Mouse (Mus musculus) myocyte (in vitro differentiated cells): ENCODE results near the gene Ndufs4. TPM values are rescaled to one million over a fixed set of nuclear protein-coding genes. Genes with fewer than 3 reads are reported as not detected.

Source experiments
- H3K27me3 ChIP-seq: one replicate; pipeline ENCODE4 v1.6.1; 2011; ENCODE audit not compliant: control insufficient read depth, insufficient read depth, insufficient read length
- H3K36me3 ChIP-seq: one replicate; pipeline ENCODE4 v1.6.1; 2011; ENCODE audit not compliant: control insufficient read depth, insufficient read depth
- H3K4me2 ChIP-seq: one replicate; pipeline ENCODE4 v1.6.1; 2011; ENCODE audit warnings: low read depth, control low read depth
- H3K4me3 ChIP-seq: one replicate; pipeline ENCODE4 v1.5.1; 2011; ENCODE audit warnings: mild to moderate bottlenecking, control low read depth, moderate library complexity
- H3K79me2 ChIP-seq: one replicate; pipeline ENCODE4 v1.6.1; 2011; ENCODE audit not compliant: control insufficient read depth, insufficient read depth
- H3ac ChIP-seq: one replicate; pipeline ENCODE4 v1.6.1; 2011; ENCODE audit not compliant: control insufficient read depth, insufficient read length
- CEBPB ChIP-seq: IDR thresholded peaks from 2 replicates; pipeline ENCODE4 v1.6.1; 2011; ENCODE audit warnings: mild to moderate bottlenecking, moderate library complexity; ENCODE audit not compliant: poor library complexity, insufficient read depth, severe bottlenecking
- E2F4 ChIP-seq: IDR thresholded peaks from one replicate; pipeline ENCODE4 v1.6.1; 2011; ENCODE audit warnings: mild to moderate bottlenecking, control low read depth, moderate library complexity; ENCODE audit not compliant: insufficient read depth
- MAX ChIP-seq: IDR thresholded peaks from one replicate; pipeline ENCODE4 v1.6.1; 2011; ENCODE audit warnings: low read depth, mild to moderate bottlenecking, control low read depth
- MYOD1 ChIP-seq, 3 experiments: IDR thresholded peaks; one replicate each; pipeline ENCODE4 v1.6.1; 2011; ENCODE audit warnings: control low read depth in 2 of 3, low read depth in 2 of 3, mild to moderate bottlenecking in 2 of 3, moderate library complexity in 1 of 3; ENCODE audit not compliant: insufficient read length in 2 of 3, control insufficient read depth in 1 of 3
- MYOG ChIP-seq, 3 experiments: IDR thresholded peaks; one replicate each; pipeline ENCODE4 v1.6.1; 2011; ENCODE audit warnings: control low read depth in 2 of 3, low read depth in 2 of 3, mild to moderate bottlenecking in 2 of 3; ENCODE audit not compliant: insufficient read length in 2 of 3, control insufficient read depth in 1 of 3, insufficient read depth in 1 of 3
- POLR2A ChIP-seq: IDR thresholded peaks from one replicate; pipeline ENCODE4 v1.6.1; 2011; ENCODE audit warnings: low read depth, mild to moderate bottlenecking, control low read depth, moderate library complexity; ENCODE audit not compliant: insufficient read length
- POLR2AphosphoS2 ChIP-seq: IDR thresholded peaks from one replicate; pipeline ENCODE4 v1.6.1; 2011; ENCODE audit warnings: low read depth, control low read depth; ENCODE audit not compliant: insufficient read length
- REST ChIP-seq: IDR thresholded peaks from one replicate; pipeline ENCODE4 v1.6.1; 2011; ENCODE audit warnings: mild to moderate bottlenecking, control low read depth, moderate library complexity; ENCODE audit not compliant: insufficient read depth, insufficient read length
- SRF ChIP-seq: IDR thresholded peaks from one replicate; pipeline ENCODE4 v1.6.1; 2011; ENCODE audit warnings: low read depth; ENCODE audit not compliant: control insufficient read depth, insufficient read length
- TCF12 ChIP-seq: IDR thresholded peaks from one replicate; pipeline ENCODE4 v1.6.1; 2011; ENCODE audit warnings: mild to moderate bottlenecking, control low read depth; ENCODE audit not compliant: poor library complexity, insufficient read depth, severe bottlenecking
- TCF3 ChIP-seq: IDR thresholded peaks from one replicate; pipeline ENCODE4 v1.6.1; 2011; ENCODE audit warnings: low read depth, control low read depth; ENCODE audit not compliant: insufficient read length
- USF1 ChIP-seq: IDR thresholded peaks from one replicate; pipeline ENCODE4 v1.6.1; 2011; ENCODE audit warnings: low read depth, mild to moderate bottlenecking, control low read depth, moderate library complexity
- polyA plus RNA-seq: library from polyadenylated mRNA; unstranded; fragments of >200 nt; fragmentation: generic; extraction: Trizol; gene quantifications from one replicate; pipeline ENCODE4 v1.2.1, GENCODE M21; 2012; ENCODE audit warnings: missing spikeins

Ndufs4 gene
- polyA plus RNA-seq, 1 experiment, result 168 TPM

GRCm38 (mm10) chr13:114343001-114343400 is 45.1 kb downstream of the Ndufs4 start:
- H3ac ChIP-seq, result no peak overlapping the region
- H3K4me3 ChIP-seq, result no peak overlapping the region
- H3K36me3 ChIP-seq, result no peaks in the 10 kb centered on the region
- no peak overlapping the region for H3K4me2 ChIP-seq
- TF ChIP-seq POLR2AphosphoS2 (no peak), REST (no peak), TCF12 (no peak), POLR2A (no peak), USF1 (no peak), TCF3 (no peak), MAX (no peak), MYOG (IDR thresholded peaks at IDR 0.05; ENCODE audit: control insufficient read depth in 1 of 3, insufficient read depth in 1 of 3, insufficient read length in 2 of 3, low read depth in 2 of 3) (no peak), SRF (no peak), CEBPB (no peak), E2F4 (no peak), MYOD1 (IDR thresholded peaks at IDR 0.05; ENCODE audit: control insufficient read depth in 1 of 3, insufficient read length in 2 of 3, low read depth in 2 of 3) (no peak)
- no peaks in the 10 kb centered on the region for H3K27me3 ChIP-seq
- H3K79me2 ChIP-seq, result no peaks in the 10 kb centered on the region

- TF ChIP-seq SRF, result no peak
- TF ChIP-seq E2F4, result no peak
- TF ChIP-seq MAX, result no peak
- peak in 1 of 3 experiments; percentile 25 for TF ChIP-seq MYOG (IDR thresholded peaks at IDR 0.05; ENCODE audit: control insufficient read depth in 1 of 3, insufficient read depth in 1 of 3, insufficient read length in 2 of 3, low read depth in 2 of 3)
- H3K4me3 ChIP-seq, result no peak overlapping the region
- peaks cover 5% of the 10 kb centered on the region for H3K36me3 ChIP-seq
- no peaks in the 10 kb centered on the region for H3K27me3 ChIP-seq
- H3K79me2 ChIP-seq, result no peaks in the 10 kb centered on the region
- H3ac ChIP-seq, result no peak overlapping the region
- H3K4me2 ChIP-seq, result no peak overlapping the region
Measured at GRCm38 (mm10) chr13:114319835-114320389, 68.1 kb downstream of the Ndufs4 start.

- H3K79me2 ChIP-seq, result no peaks in the 10 kb centered on the region
- TF ChIP-seq USF1, result no peak
- no peak for TF ChIP-seq TCF3
- no peak for TF ChIP-seq SRF
- no peak for TF ChIP-seq REST
- TF ChIP-seq TCF12, result no peak
- no peak for TF ChIP-seq CEBPB
- TF ChIP-seq POLR2AphosphoS2, result no peak
- TF ChIP-seq E2F4, result no peak
- TF ChIP-seq MYOG (IDR thresholded peaks at IDR 0.05; ENCODE audit: control insufficient read depth in 1 of 3, insufficient read depth in 1 of 3, insufficient read length in 2 of 3, low read depth in 2 of 3), result no peak
- no peak for TF ChIP-seq MYOD1 (IDR thresholded peaks at IDR 0.05; ENCODE audit: control insufficient read depth in 1 of 3, insufficient read length in 2 of 3, low read depth in 2 of 3)
- TF ChIP-seq MAX, result no peak
- H3K36me3 ChIP-seq, result peaks cover 5% of the 10 kb centered on the region
- no peak overlapping the region for H3K4me3 ChIP-seq
- H3K27me3 ChIP-seq, result no peaks in the 10 kb centered on the region
- H3ac ChIP-seq, result no peak overlapping the region
- H3K4me2 ChIP-seq, result no peak overlapping the region
Measured at GRCm38 (mm10) chr13:114319136-114319535, 68.9 kb downstream of the Ndufs4 start.

GRCm38 (mm10) chr13:114315374-114315773 is 72.7 kb downstream of the Ndufs4 start:
- no peak overlapping the region for H3K4me2 ChIP-seq
- no peaks in the 10 kb centered on the region for H3K79me2 ChIP-seq
- peaks cover 5% of the 10 kb centered on the region for H3K36me3 ChIP-seq
- TF ChIP-seq SRF, result no peak
- no peak for TF ChIP-seq MYOG (IDR thresholded peaks at IDR 0.05; ENCODE audit: control insufficient read depth in 1 of 3, insufficient read depth in 1 of 3, insufficient read length in 2 of 3, low read depth in 2 of 3)
- no peak for TF ChIP-seq USF1
- no peak for TF ChIP-seq MYOD1 (IDR thresholded peaks at IDR 0.05; ENCODE audit: control insufficient read depth in 1 of 3, insufficient read length in 2 of 3, low read depth in 2 of 3)
- TF ChIP-seq TCF3, result no peak
- no peaks in the 10 kb centered on the region for H3K27me3 ChIP-seq
- H3ac ChIP-seq, result no peak overlapping the region
- H3K4me3 ChIP-seq, result no peak overlapping the region

- Histone ChIP-seq H3K4me3 (no peak overlapping the region), H3K79me2 (no peaks in the 10 kb centered on the region), H3K27me3 (no peaks in the 10 kb centered on the region), H3K36me3 (peaks cover 5% of the 10 kb centered on the region), H3ac (no peak overlapping the region), H3K4me2 (no peak overlapping the region)
- TF ChIP-seq TCF12 (no peak), SRF (no peak), MYOD1 (IDR thresholded peaks at IDR 0.05; ENCODE audit: control insufficient read depth in 1 of 3, insufficient read length in 2 of 3, low read depth in 2 of 3) (no peak)
Measured at GRCm38 (mm10) chr13:114314953-114315352, 73.1 kb downstream of the Ndufs4 start.
